Mouse (Mus musculus) lung, postnatal 0 days (tissue): ENCODE measurements around the gene Card6.

Experiments
- CTCF ChIP-seq: IDR thresholded peaks from 2 replicates; pipeline ENCODE4 v1.5.1; 2016; ENCODE audit warnings: antibody characterized with exemption, mild to moderate bottlenecking
- EP300 ChIP-seq: IDR thresholded peaks from 2 replicates; pipeline ENCODE4 v1.6.1; 2016; ENCODE audit warnings: antibody characterized with exemption, mild to moderate bottlenecking, control low read depth

DNA sequence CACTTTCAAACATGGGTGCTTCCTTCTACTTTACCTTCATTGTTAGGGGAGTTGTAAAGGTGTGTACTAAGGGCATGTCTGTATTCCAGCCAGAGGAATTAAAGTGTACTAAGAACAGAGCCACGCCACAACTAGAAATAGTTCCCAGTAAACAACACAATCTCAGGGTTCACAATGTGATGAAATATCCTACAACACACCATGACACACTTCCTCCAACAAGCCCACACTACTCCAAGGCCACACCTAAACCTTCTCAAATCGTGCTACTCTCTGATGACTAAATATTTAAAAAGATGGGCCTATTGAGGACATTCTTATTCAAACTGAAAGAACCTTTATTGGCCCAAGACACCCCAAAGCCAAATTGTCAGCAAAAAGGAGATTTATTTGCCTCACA, 19.1 kb upstream of the Card6 start:
- no peak for TF ChIP-seq CTCF
- no peak for TF ChIP-seq EP300
